Mouse (Mus musculus) hematopoietic stem cell, adult 5-6 weeks (primary cell): ENCODE results near the gene Tas1r3. TPM values are rescaled to one million over a fixed set of nuclear protein-coding genes. Genes with fewer than 3 reads are reported as not detected.

Source experiments
- ATAC-seq, 2 experiments: fragments of 125-278 bp in 1 of 2; replicated peaks in 1 of 2; 2 replicates each; pipeline ENCODE4 v1.8.0; 2016 to 2017; ENCODE audit warnings: inconsistent platforms in 2 of 2, mild to moderate bottlenecking in 2 of 2, moderate number of reproducible peaks in 2 of 2, low read depth in 1 of 2, moderate TSS enrichment in 1 of 2; ENCODE audit not compliant: low FRiP score in 2 of 2, poor library complexity in 2 of 2, severe bottlenecking in 2 of 2, insufficient read depth in 1 of 2, low TSS enrichment in 1 of 2
- total RNA-seq: library from RNA; stranded (forward); fragments of 172-1452, 232-1000 nt; gene quantifications from 2 replicates; pipeline ENCODE4 v1.2.3, GENCODE M21; 2017

Tas1r3 gene
- 0.45 and 0.75 TPM in 2 replicates for total RNA-seq

DNA sequence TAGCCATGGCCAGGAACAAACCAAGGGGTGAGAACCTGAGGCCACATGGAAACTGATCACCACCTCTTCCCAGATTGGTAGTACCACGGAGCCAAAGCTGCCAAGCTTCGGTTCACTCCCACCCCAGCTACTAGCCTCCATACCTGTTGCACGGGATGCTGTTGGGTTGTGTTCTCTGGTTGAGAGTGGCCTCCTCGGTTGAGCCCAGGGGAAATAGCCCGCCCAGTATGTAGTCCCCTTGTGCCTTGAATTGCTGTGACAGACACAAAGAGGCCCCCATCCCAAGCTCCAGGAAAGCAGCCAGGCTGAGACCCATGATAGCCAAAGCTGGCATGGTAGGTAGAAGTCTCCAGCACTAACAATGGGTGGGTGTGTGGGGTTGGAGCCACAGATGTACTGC is at the start of gene Tas1r3:
Gene Tas1r3 (minus strand): TSS at position 362 of the 400 bp plus-strand sequence.
- ATAC-seq, result no peak

DNA sequence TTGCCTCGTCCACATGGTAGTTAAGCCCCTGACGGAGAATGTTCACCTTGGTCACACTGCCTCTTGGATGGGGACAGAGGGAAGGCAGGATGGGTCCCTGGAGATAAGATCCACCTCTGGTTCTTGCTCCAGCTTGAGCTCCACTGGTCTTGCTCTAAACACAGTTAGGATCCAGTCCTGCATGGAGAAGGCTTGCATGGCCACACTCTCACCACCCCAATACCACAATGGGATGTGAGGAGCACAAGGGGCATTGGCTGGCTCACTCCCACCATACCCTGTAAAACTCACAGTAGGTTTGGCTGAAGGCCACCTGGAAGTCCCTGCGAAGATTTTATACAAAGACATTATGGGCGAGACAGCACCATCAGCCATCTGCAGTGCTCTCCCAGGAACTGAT is 45.6 kb upstream of the Tas1r3 start:
- ATAC-seq, result no peak

DNA sequence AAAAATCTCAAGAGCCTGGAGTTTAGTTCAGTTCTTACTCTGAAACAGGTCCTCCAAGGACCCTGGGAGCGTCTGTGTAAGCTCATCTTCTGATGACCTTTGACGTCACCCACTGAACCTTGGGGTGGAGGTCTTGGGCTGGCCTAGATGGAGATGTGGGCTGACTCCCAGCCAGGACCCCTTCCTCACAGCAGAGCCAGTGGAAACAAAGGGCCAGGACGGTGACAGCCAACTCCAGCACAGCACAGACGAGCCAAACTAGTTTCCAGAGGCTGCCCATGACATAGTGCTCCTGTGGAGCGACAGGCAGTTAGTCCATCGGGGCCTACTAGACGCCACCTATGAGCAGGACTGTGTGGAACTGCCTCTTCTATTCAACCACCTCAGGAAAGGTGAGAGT is 45.1 kb upstream of the Tas1r3 start:
- peak in 1 of 2 experiments; percentile 5; a peak in 1 of 4 replicates for ATAC-seq

DNA sequence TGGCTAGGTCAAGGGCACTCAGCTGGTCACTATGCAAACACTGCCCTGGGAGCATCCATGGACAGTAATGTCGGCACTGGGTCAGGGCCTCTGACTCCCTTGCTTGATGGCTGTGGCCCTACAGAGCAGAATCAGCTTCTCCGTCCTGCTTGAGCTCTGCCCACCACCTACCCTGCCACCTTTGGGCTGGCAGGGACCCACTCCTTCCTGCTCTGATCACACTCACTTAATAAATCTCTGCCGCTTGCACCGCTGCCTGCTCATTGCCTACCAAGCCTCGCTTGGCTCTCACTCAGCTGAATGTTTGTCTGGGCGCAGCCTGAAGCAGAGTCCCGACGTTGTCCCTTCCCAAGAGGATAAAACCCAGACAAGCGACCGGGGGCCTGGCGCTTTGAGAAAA is 43.8 kb upstream of the Tas1r3 start:
- ATAC-seq, result no peak

DNA sequence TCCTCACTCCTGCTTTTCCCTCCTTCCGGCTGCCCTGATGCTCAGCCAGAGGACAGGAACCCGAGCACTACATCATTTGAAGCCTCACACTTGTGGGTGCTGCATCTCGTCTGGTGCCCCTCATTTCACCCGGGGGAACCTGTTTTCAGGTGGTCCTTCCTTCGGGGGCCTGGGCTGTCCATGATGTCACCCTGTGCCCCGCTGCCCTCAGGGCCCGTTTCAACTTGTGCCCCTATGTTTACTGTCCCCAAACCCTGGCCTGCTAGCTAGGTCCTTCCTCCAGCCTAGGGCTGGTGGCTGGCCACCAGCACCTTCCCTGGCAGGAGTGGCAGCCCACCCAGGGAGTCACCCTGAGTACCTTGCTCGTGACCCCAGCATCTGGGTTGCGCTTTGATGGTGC is 43.0 kb upstream of the Tas1r3 start:
- ATAC-seq, result no peak

DNA sequence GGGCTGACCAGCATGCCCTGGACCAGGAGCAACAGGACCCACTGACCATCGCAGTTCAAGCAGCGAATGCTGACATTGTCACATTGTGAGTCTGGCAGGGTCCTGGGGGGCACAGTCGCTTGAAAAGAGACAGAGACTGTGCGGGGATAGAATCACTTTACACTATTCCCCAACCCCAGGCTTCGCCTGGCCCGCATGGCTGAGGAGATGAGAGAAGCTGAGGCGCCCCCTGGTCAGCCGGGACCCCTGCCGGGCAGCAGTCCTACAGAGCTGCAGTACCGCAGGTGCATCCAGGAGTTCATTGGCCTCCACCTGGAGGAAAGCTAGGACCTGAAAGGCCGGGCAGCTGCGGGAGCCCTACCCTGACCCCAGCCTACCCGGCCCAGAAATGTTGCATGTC is 42.5 kb upstream of the Tas1r3 start:
- ATAC-seq, result no peak

DNA sequence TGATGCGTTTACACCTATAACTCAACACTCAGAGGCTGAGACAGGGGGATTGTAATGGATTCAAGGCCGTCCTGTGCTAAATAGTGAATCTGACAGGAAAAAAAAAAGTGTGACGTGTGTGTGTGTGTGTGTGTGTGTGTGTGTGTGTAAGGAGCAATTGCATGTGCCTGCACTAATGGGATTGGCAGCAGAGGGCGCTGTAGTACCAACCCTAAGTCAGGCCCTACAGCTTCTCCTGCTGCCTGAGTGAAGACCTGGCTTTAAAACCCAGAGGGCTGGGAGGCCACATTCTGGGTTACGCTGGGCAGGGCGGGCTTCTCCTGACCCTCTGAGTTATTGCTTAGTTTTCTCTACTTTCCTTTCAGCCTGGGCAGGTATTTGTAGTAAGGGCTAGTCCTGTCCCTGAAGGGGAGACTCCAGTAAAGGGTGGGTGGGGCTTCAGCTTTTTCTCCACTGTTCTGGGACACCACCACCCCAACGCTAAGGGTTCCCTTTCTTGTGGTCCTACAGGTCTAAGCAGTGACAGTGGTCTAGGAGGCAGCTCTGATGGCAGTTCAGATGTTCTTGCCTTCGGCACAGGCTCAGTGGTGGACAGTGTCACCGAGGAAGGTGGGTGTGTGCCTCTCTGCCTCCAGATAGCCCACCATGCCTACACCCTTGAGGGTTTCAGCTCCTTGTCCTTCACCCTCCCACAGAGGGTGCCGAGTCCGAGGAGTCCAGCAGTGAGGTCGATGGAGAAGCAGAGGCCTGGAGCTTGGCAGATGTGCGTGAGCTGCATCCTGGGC is 41.3 kb upstream of the Tas1r3 start:
- no peak for ATAC-seq

DNA sequence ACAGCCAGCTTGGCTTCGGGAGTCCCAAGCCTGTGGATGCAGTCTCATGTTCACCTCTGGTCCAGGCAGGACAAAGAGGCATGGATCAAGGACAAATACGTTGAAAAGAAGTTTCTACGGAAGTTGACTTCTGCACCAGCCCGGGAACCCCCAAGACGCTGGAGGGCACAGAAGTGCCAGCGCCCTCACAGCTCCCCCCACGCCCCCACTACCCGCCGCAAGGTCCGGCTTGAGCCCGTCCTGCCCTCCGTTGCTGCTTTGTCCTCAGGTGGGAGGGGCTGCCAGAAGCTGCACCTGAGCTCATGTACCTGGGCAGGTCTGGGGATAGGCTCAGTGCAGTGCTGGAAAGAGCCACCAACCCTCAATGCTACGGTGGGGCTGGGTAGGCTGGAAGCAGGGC is 40.1 kb upstream of the Tas1r3 start:
- no peak for ATAC-seq

DNA sequence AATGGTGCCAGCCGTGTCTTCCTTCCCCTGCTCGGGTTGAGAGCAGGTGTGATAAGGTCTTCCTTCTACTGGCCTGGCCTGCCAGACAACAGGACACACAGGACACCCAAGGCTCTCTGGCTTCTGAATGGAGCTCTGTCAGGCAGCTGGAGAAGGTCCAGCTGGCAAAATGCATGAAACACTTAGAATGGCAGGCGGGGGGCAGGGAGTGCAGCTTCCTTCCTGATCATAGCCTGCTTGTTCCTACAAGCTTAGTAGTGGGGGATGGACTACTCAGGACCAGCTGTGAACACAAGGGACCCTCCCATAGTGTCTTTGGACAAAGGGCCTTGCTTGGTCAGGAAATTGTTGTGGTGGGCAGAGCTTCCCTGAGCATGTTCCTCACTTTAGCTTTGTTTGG is 38.0 kb upstream of the Tas1r3 start:
- ATAC-seq, result peak; percentile 17 to 38; a peak in 1 of 4 replicates

DNA sequence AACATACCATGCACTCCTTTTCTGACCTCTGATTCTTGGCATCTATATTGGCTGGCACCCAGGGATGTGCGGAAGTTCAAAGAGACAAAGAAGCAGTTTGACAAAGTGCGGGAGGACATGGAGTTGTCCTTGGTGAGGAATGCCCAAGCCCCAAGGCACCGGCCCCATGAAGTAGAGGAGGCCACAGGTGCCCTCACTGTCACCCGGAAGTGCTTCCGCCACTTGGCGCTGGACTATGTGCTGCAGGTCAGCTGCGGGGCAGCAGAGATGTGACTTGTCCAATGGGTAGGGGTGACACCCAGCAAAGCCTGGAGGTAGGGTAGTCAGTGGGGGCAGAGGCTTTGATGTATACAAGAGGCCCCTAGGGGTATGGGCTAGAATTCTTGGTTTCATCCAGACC is 36.2 kb upstream of the Tas1r3 start:
- no peak for ATAC-seq

DNA sequence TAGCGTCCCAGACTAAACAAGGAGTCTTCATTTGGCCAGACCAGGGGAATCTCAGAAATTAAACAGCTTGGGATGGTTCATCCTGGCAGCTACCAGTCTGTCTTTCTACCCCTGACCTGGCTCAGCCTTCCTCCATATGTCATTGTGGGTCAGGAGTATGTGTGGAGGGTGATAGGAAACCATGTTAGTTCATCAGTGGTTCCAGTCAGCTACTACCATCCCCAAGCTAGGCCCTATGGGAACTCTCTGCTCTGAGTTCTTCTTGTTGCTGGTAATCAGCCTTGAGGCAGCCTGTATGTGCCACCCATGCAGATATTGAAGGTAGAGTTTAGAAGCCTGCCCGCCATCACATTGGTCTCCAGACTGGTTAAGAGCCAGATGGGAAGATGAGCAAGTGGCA is 35.2 kb upstream of the Tas1r3 start:
- no peak for ATAC-seq

DNA sequence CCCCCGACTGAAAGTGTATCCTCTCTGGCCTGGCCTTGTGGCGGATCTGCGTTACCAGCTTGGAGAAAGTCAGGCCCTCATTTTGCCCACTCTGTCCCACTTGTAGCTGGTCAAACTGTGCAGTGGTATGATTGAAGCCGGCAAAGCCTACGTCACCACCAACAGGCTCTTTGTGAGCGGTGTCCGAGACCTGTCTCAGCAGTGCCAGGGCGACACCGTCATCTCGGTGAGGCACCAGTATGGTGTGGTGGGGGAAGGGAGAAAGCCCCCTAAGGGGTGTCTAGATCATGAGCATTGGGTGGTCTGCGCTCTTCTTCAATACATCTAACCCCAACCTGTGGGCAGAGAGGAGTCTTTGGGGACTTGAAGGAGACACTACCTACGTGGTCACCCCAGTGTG is 33.3 kb upstream of the Tas1r3 start:
- no peak for ATAC-seq

DNA sequence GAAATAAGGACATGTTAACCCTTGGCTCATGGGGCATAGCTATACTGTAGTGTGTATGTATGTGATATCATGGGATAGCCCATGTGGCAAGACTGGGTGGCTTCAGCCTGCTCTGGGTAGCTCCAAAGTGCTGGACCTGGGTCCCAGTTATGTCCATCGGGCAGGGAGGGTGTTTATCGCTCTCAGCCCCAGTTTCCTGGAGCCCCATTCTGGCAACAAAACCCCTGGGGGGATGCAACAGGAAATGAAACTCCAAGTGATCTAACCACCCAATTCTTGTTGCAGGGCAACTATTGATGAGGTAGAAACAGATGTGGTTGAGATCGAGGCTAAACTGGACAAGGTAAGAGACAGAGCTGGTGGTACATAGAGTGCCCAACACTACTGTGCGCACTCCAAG is 32.7 kb upstream of the Tas1r3 start:
- ATAC-seq, result no peak

DNA sequence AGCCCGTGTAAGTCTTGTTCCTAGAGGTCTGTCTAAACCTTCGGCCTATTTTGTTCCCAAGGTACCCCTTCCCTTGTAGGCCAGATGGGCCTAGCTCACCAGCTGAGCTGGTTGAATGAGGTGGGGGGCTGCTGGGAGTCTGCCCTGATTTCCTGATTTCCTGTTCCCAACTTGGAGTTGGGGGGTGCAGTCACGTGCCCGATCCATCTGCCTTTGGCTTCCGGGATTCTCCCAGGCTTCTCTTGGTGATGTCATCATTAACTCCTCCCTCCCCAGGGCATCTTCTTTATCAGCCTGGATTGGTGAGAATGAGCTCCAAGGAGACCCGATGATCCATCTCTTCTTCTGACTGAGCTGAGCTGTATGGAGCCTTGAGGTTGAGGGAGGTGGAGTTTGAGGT is 32.1 kb upstream of the Tas1r3 start:
- ATAC-seq, result no peak

DNA sequence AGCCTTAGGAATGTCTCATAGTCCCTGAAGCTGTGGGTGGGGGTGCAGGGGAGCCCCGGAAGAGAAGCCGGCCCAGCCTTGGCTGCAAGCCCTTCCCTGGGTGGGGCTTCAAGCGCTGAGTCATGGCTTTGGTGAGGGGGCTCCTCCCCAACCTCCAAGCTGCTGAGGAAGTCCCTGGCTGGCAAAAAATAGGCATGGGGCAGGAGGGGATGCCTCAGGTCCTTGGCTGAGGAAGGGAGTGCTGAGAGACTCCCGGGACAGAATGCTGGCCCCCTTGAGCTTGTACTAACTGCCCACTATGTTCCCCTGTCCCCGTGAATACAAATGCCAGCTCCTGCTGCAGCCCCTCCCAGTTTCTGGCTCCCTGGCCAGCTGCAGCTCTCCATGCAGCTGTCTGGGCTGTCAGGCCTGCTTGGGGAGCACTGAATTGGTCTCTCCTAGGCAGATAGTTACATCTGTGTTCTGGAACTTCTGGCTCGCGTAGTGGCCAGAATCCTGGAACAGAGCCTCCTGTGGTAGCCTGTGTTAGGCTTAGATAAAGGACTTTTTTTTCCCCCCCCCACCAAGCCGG is 31.2 kb upstream of the Tas1r3 start:
- ATAC-seq, result peak; percentile 23 to 40

DNA sequence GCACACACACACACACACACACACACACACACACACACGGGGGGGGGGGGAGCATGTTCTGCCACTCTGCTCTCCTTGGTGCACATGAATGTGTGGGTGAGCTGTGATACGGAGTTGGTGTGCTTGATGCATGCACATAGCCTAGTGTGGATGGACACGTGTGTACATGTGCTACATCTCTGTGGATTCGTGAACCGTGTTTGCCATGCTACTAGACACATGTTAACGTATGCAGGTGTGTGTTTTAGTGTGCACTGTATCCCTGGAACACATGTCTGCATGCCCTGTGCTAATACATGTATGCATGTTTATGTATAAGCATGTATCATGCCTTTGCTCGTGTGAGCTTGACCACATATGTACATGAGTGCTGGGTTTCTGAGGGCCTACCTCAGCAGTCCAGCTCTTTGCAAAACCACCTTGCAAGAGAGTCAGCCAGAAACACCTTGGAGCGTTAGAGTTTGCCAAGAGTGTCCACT is 30.1 kb upstream of the Tas1r3 start:
- ATAC-seq, result no peak

DNA sequence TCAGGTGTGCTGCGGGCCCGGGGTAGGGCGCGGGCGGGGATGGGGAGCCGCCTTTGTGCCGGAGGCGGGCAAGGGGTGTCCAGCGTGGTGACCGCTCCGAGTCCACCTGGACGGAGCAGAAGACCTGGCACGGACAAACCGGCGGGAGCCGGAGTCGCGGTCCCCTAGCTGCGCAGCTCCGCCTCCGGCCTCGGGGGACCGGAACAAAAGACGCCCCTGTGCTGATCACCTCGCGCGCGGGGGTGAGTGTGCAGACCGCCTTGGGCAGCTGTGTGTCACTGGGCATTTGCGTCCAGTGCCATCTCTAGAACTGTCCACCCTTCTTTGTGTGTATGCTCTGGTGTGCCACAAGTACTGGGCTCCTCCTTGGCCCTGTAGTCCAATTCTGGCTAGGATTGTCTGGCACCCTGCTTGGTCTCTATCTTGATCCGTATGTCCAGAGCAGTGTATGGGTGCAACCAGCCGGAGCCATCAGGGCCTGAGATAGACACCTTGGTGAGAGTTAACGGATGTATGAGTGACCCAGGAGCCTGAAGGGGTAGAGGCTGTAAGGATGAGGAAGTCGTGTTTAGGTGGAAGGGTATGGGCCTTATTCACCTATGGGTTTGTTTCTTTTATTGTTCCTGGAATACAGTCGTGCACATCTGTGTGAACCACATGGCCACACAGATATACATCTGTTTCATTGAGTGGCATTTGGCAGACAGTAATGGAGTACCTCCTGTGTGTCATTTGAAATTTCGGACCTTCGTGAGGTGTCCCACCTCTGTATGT is 29.5 kb upstream of the Tas1r3 start:
- ATAC-seq, result peak in 1 of 2 experiments; percentile 8; a peak in 1 of 4 replicates

DNA sequence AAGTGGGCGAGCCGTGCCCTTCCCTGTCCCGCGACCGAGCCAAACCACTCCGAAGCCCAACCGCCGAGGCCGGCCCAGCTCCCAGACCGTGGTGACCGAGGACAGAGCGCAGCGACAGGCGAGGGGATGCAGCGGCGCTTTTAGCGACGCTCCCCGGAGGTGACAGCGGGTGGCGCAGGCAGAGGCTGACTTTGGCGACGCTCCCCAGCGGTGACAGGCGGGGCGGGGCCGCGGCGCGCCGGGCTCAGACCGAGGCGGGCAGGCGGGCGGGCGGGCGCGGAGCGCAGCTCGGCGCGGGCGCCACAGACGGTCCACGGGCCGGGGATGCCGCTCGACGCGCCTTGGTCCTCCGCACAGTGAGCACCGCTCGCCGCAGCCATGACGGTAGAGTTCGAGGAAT is 28.9 kb upstream of the Tas1r3 start:
- ATAC-seq, result peak in 1 of 2 experiments; percentile 70; a peak in 3 of 4 replicates
